Mouse (Mus musculus) liver, embryonic 12.5 days (tissue): Measurements from ENCODE around the gene Ctnnbip1. TPM values are rescaled to one million over a fixed set of nuclear protein-coding genes. Genes with fewer than 3 reads are reported as not detected.
A peak's percentile ranks its signal among the peaks of the same experiment; 100 is the strongest.

ENCODE experiments used
- ATAC-seq: fragments of 200-750 bp; cut with Nextera tagmentation; 2 replicates; pipeline ENCODE4 v1.8.0; 2017; ENCODE audit warnings: moderate number of reproducible peaks, mild to moderate bottlenecking, moderate library complexity
- H3K27ac ChIP-seq: fragments of 300-500 bp; sonication (generic); 2 replicates; pipeline ENCODE4 v1.5.1; 2016; ENCODE audit warnings: mild to moderate bottlenecking
- H3K27me3 ChIP-seq: fragments of 300-500 bp; sonication (generic); replicated peaks from 2 replicates; pipeline ENCODE4 v1.6.1; 2016; ENCODE audit warnings: mild to moderate bottlenecking, moderate library complexity
- H3K36me3 ChIP-seq: fragments of 300-500 bp; sonication (generic); 2 replicates; pipeline ENCODE4 v1.6.1; 2016; ENCODE audit warnings: mild to moderate bottlenecking, moderate library complexity
- H3K4me1 ChIP-seq: fragments of 300-500 bp; sonication (generic); 2 replicates; pipeline ENCODE4 v1.6.1; 2016
- H3K4me2 ChIP-seq: fragments of 300-500 bp; sonication (generic); 2 replicates; pipeline ENCODE4 v1.6.1; 2016; ENCODE audit warnings: mild to moderate bottlenecking, moderate library complexity
- H3K4me3 ChIP-seq: fragments of 300-500 bp; sonication (generic); 2 replicates; pipeline ENCODE4 v1.5.1; 2016; ENCODE audit warnings: mild to moderate bottlenecking, moderate library complexity
- H3K9ac ChIP-seq: fragments of 300-500 bp; sonication (generic); 2 replicates; pipeline ENCODE4 v1.6.1; 2016; ENCODE audit warnings: mild to moderate bottlenecking, moderate library complexity
- H3K9me3 ChIP-seq: fragments of 300-500 bp; sonication (generic); replicated peaks from 2 replicates; pipeline ENCODE4 v1.6.1; 2016; ENCODE audit warnings: mild to moderate bottlenecking, moderate library complexity
- WGBS: fragments of 180-500 bp; shearing (Covaris S2); methylation state at CpG from one replicate; pipeline ENCODE4 v1.1.7; 2016; ENCODE audit not compliant: insufficient replicate concordance; 5-methylcytosine and 5-hydroxymethylcytosine counted together
- polyA plus RNA-seq: library from polyadenylated mRNA; unstranded; fragments of >200 nt; fragmentation: Nextera tagmentation; extraction: Ambion mirVana; gene quantifications from 2 replicates; pipeline ENCODE4 v1.2.1, GENCODE M21; 2016

Gene Ctnnbip1
- polyA plus RNA-seq, 1 experiment from 2014 or later = 10.1 TPM

GRCm38 (mm10) chr4:149525170-149525569, 7.1 kb downstream of the Ctnnbip1 start:
- Histone ChIP-seq H3K4me1 (0 out of 2 replicates have a peak, but pooled peaks cover 11% of the 10 kb centered on the region), H3K4me2 (no peak overlapping the region), H3K36me3 (no peaks in the 10 kb centered on the region), H3K27ac (no peak overlapping the region), H3K27me3 (no peaks in the 10 kb centered on the region; the same call in 1 of the 2 replicates), H3K9ac (no peak overlapping the region), H3K9me3 (no peaks in the 10 kb centered on the region), H3K4me3 (no peak overlapping the region)
- no peak for ATAC-seq
- 61% methylated on average over 4 of the region's 4 CpGs for WGBS

GRCm38 (mm10) chr4:149525811-149526210, 7.8 kb downstream of the Ctnnbip1 start:
- Histone ChIP-seq H3K36me3 (no peaks in the 10 kb centered on the region), H3K4me3 (no peak overlapping the region), H3K9me3 (no peaks in the 10 kb centered on the region), H3K4me1 (0 out of 2 replicates have a peak, but pooled peaks cover 11% of the 10 kb centered on the region), H3K27me3 (no peaks in the 10 kb centered on the region; the same call in 1 of the 2 replicates), H3K9ac (no peak overlapping the region), H3K4me2 (no peak overlapping the region), H3K27ac (no peak overlapping the region)
- ATAC-seq = no peak
- WGBS = 64% methylated on average over 6 of the region's 6 CpGs

GRCm38 (mm10) chr4:149526330-149526729, 8.3 kb downstream of the Ctnnbip1 start:
- Histone ChIP-seq H3K4me3 (no peak overlapping the region), H3K36me3 (no peaks in the 10 kb centered on the region), H3K4me2 (no peak overlapping the region), H3K27ac (no peak overlapping the region), H3K4me1 (0 out of 2 replicates have a peak, but pooled peaks cover 11% of the 10 kb centered on the region), H3K27me3 (no peaks in the 10 kb centered on the region), H3K9me3 (no peaks in the 10 kb centered on the region), H3K9ac (no peak overlapping the region)
- 58% methylated on average over 7 of the region's 7 CpGs for WGBS
- no peak for ATAC-seq

GRCm38 (mm10) chr4:149527621-149528354, 9.8 kb downstream of the Ctnnbip1 start:
- Histone ChIP-seq H3K27me3 (no peaks in the 10 kb centered on the region), H3K9me3 (no peaks in the 10 kb centered on the region), H3K4me3 (no peak overlapping the region), H3K4me1 (0 out of 2 replicates have a peak, but pooled peaks cover 11% of the 10 kb centered on the region), H3K36me3 (no peaks in the 10 kb centered on the region), H3K27ac (no peak overlapping the region), H3K9ac (no peak overlapping the region), H3K4me2 (no peak overlapping the region)
- 69% methylated on average over 15 of the region's 15 CpGs for WGBS
- no peak for ATAC-seq

- Histone ChIP-seq H3K27ac (no peak overlapping the region), H3K4me1 (0 out of 2 replicates have a peak, but pooled peaks cover 11% of the 10 kb centered on the region), H3K4me2 (no peak overlapping the region), H3K36me3 (no peaks in the 10 kb centered on the region), H3K27me3 (no peaks in the 10 kb centered on the region), H3K9me3 (no peaks in the 10 kb centered on the region), H3K9ac (no peak overlapping the region), H3K4me3 (no peak overlapping the region)
- WGBS = 53% methylated on average over 6 of the region's 6 CpGs
- no peak for ATAC-seq
These were observed 11.7 kb downstream of the Ctnnbip1 start for GRCm38 (mm10) chr4:149529691-149530090.

- ATAC-seq = no peak
- H3K9ac ChIP-seq = no peak overlapping the region
- H3K27me3 ChIP-seq = no peaks in the 10 kb centered on the region; the same call in 1 of the 2 replicates
- no peak overlapping the region for H3K4me3 ChIP-seq
- 62% methylated on average over 8 of the region's 8 CpGs for WGBS
- no peaks in the 10 kb centered on the region for H3K9me3 ChIP-seq
- no peaks in the 10 kb centered on the region for H3K36me3 ChIP-seq
- 0 out of 2 replicates have a peak, but pooled peaks cover 6% of the 10 kb centered on the region for H3K4me1 ChIP-seq
- no peak overlapping the region for H3K4me2 ChIP-seq
- no peak overlapping the region for H3K27ac ChIP-seq
These were observed 21.4 kb downstream of the Ctnnbip1 start for GRCm38 (mm10) chr4:149539441-149539840.

- no peak overlapping the region for H3K27ac ChIP-seq
- no peak overlapping the region for H3K4me2 ChIP-seq
- WGBS = 39% methylated on average over 5 of the region's 5 CpGs
- no peak overlapping the region for H3K9ac ChIP-seq
- H3K4me1 ChIP-seq = peaks cover 14% of the 10 kb centered on the region
- no peaks in the 10 kb centered on the region for H3K27me3 ChIP-seq
- no peaks in the 10 kb centered on the region for H3K36me3 ChIP-seq
- no peak overlapping the region for H3K4me3 ChIP-seq
- no peaks in the 10 kb centered on the region for H3K9me3 ChIP-seq
- no peak for ATAC-seq
These were observed 23.9 kb downstream of the Ctnnbip1 start for GRCm38 (mm10) chr4:149541935-149542334.

GRCm38 (mm10) chr4:149542431-149542830, 24.4 kb downstream of the Ctnnbip1 start:
- 81% methylated on average over 12 of the region's 12 CpGs for WGBS
- no peaks in the 10 kb centered on the region for H3K9me3 ChIP-seq
- H3K9ac ChIP-seq = no peak overlapping the region
- no peaks in the 10 kb centered on the region for H3K36me3 ChIP-seq
- no peak overlapping the region for H3K4me2 ChIP-seq
- H3K4me3 ChIP-seq = no peak overlapping the region
- H3K27me3 ChIP-seq = no peaks in the 10 kb centered on the region
- no peak overlapping the region for H3K27ac ChIP-seq
- H3K4me1 ChIP-seq = peaks cover 17% of the 10 kb centered on the region
- ATAC-seq = no peak

GRCm38 (mm10) chr4:149542927-149543553, 25.0 kb downstream of the Ctnnbip1 start:
- Histone ChIP-seq H3K27me3 (no peaks in the 10 kb centered on the region), H3K9ac (no peak overlapping the region), H3K9me3 (no peaks in the 10 kb centered on the region), H3K36me3 (no peaks in the 10 kb centered on the region), H3K4me3 (no peak overlapping the region), H3K4me1 (peaks cover 20% of the 10 kb centered on the region), H3K4me2 (no peak overlapping the region), H3K27ac (no peak overlapping the region)
- no peak for ATAC-seq
- 48% methylated on average over 10 of the region's 10 CpGs for WGBS

- no peaks in the 10 kb centered on the region for H3K27me3 ChIP-seq
- no peaks in the 10 kb centered on the region for H3K9me3 ChIP-seq
- H3K27ac ChIP-seq = no peak overlapping the region
- ATAC-seq = no peak
- peaks cover 20% of the 10 kb centered on the region for H3K4me1 ChIP-seq
- no peak overlapping the region for H3K9ac ChIP-seq
- no peak overlapping the region for H3K4me3 ChIP-seq
- no peaks in the 10 kb centered on the region for H3K36me3 ChIP-seq
- 76% methylated on average over 8 of the region's 8 CpGs for WGBS
- H3K4me2 ChIP-seq = no peak overlapping the region
These were observed 26.9 kb downstream of the Ctnnbip1 start for GRCm38 (mm10) chr4:149544892-149545291.

GRCm38 (mm10) chr4:149546797-149547444, 28.9 kb downstream of the Ctnnbip1 start:
- H3K9ac ChIP-seq = no peak overlapping the region
- ATAC-seq = peak; percentile 75
- H3K9me3 ChIP-seq = no peaks in the 10 kb centered on the region
- H3K27me3 ChIP-seq = no peaks in the 10 kb centered on the region
- peaks cover 15% of the 10 kb centered on the region for H3K4me1 ChIP-seq
- no peak overlapping the region for H3K4me3 ChIP-seq
- H3K4me2 ChIP-seq = no peak overlapping the region
- no peaks in the 10 kb centered on the region for H3K36me3 ChIP-seq
- no peak overlapping the region for H3K27ac ChIP-seq
- 61% methylated on average over 9 of the region's 9 CpGs for WGBS

- Histone ChIP-seq H3K27me3 (0 out of 2 replicates have a peak, but pooled peaks cover 3% of the 10 kb centered on the region), H3K4me3 (no peak overlapping the region), H3K36me3 (no peaks in the 10 kb centered on the region), H3K9ac (no peak overlapping the region), H3K4me1 (peaks cover 13% of the 10 kb centered on the region), H3K27ac (no peak overlapping the region), H3K9me3 (no peaks in the 10 kb centered on the region), H3K4me2 (no peak overlapping the region)
- 72% methylated on average over 6 of the region's 6 CpGs for WGBS
- no peak for ATAC-seq
These were observed 29.5 kb downstream of the Ctnnbip1 start for GRCm38 (mm10) chr4:149547523-149547922.
